Mouse (Mus musculus) gastrocnemius, adult 2 months (tissue): ENCODE results near the gene Rps16. TPM values are rescaled to one million over a fixed set of nuclear protein-coding genes. Genes with fewer than 3 reads are reported as not detected.
"Not testable (repeated sequence)": the region's sequence is repeated elsewhere in the genome, so short reads cannot be mapped to it uniquely, and the experiment has no call there.

Experiments
- DNase-seq: peaks from one replicate; pipeline ENCODE4 v3.0.0; 2022
- H3K27ac ChIP-seq: fragments of 200-600 bp; 2 replicates; pipeline ENCODE4 v1.8.1; 2022; ENCODE audit warnings: mild to moderate bottlenecking
- H3K4me3 ChIP-seq: fragments of 200-600 bp; 2 replicates; pipeline ENCODE4 v1.8.1; 2022; ENCODE audit warnings: mild to moderate bottlenecking, moderate library complexity
- CTCF ChIP-seq: fragments of 200-600 bp; IDR thresholded peaks from 2 replicates; pipeline ENCODE4 v1.8.1; 2022; ENCODE audit warnings: antibody characterized with exemption, mild to moderate bottlenecking, moderate library complexity
- intact Hi-C: fragments of 180-260 bp; cut with DNase I; formaldehyde crosslinking; loops from one replicate; pipeline ENCODE4 v1.15.1; 2025
- total RNA-seq, 2 experiments: library from RNA; stranded (reverse); gene quantifications; 2 replicates each; pipeline ENCODE4 v1.2.3; 2021

The Rps16 gene
- total RNA-seq, 2 experiments from 2014 or later = 373 to 449 TPM

DNA sequence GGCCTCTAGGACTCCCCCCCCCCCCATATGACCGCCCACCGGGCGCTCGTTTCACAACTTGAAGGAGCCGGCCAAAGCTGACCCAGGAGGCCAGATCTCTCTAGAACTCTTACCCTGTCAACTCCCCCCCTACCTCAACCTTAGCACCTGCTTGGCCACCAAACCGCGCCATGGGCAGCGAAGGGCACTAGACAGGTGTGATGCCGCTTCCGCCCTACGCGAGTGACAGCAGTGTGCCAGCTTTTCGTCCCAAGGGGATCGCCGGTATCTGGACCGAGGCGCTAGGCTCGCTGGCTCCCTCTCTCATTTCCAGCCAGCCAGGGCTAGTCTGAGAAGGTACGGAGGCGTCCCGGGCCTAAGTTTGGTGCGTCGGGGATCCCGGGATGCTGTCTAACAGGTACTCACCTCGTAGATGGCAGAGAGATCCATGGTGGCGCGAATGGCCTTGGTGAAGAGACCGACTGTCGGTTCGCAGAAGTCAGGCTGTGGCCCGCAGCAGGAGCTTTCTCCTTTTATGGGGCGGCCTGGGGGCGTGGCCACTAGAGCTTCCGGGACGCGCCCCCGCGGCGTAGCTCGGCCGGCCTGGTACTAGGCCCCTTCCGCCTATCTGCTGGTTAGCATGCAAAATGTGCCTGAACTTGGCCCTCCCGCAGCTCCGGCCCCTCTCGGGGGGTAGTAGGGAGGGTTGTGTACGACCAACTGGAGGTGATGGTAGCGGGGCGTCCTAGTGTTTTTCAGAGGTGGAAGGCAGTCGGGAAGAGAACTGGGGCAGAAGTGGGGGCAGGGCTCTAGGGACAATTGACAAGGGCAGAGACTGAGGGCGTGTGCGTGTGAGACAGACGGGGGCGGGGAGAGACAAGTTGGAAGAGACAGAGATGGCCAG is 28.6 kb downstream of the Rps16 start:
- peak; percentile 98 for DNase-seq
- no peak for TF ChIP-seq CTCF
- intact Hi-C loops = no loop called here

GRCm38 (mm10) chr7:28380237-28381016 is 30.0 kb downstream of the Rps16 start, which contains the start of gene Zfp36:
Gene Zfp36 (minus strand): TSS chr7:28380253.
- no peak for DNase-seq
- H3K27ac ChIP-seq = peak within 1 kb of the TSS; percentile 94
- intact Hi-C loops = no loop called here
- H3K4me3 ChIP-seq = peak within 1 kb of the TSS; percentile 91
- TF ChIP-seq CTCF = no peak

More for the DNA sequence above, 28.6 kb downstream of the Rps16 start:
- H3K27ac ChIP-seq = peak overlapping the region; percentile 94
- peak overlapping the region; percentile 91 for H3K4me3 ChIP-seq

DNA sequence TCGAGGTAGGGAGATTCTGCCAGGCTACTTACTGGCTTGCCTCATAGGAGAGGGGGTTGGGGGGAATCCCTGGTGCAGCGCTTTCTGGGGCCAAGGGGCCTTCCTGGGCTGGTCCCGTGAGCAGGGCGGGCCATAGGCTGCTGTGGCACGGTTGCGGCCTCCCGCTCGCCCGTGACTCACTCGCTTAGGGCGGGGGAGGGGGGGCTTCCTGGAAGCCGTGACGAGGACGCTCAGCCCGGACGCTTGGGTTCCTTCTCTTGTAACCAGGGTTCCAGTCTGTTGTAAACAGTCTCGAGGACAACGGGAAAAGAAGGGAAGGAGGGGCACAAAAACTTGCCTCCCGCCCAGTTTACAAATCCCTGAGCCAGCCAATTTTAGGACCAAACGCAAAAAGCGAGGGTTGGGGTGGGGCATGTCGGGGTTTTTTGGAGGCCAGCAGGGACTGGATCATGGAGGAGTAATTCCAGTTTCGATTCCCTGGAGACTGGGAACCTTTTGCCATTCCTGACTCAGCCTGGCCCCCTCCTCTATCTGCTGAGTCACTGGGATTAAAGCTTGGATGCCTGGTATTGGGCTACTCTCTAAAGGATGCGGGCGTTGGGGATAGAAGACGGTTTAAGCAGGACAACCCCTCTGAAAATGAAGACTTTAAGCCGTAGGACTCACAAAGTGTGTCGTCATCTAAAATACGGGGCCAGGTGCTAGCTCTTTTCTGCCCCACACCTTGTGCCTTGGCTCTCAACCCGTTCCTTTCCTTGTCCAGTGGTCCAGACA is 30.8 kb downstream of the Rps16 start:
- no peak for TF ChIP-seq CTCF
- peak overlapping the region; percentile 94 for H3K27ac ChIP-seq
- intact Hi-C loops = no loop called here
- H3K4me3 ChIP-seq = peak overlapping the region; percentile 91
- DNase-seq = peak; percentile 90

- no peak for TF ChIP-seq CTCF
- peak; percentile 91 for DNase-seq
- Histone ChIP-seq H3K27ac (peak overlapping the region; percentile 94), H3K4me3 (peak overlapping the region; percentile 91)
- intact Hi-C loops = no loop called here
These were observed 31.5 kb downstream of the Rps16 start for GRCm38 (mm10) chr7:28381938-28382337.

DNA sequence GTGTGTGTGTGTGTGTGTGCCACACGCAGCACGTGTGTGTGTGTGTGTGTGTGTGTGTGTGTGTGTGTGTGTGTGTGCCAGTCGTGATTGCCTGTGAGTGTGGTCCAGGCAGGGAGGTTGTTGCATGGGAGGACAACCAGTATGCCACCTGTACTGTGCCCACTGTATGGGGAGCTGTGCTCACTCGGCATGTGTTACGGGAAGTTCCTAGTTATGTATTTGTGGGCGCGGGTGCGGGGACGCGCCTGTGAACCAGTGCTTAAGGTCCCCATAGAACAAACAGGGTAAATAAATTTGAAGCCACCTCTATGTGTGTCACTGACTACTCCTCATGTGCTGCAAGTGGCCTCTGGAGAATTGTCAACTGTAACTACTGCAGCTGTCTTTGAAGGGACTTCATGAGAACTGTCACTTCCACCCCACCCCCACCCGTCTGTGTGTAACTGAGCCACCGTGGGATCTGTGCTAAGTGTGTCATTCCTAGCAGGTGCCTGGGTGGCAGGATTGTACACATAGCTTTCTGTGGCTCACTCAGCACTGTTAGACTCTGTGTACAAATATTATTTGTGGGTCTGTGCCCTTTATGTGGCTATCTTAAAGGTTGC is 32.0 kb downstream of the Rps16 start:
- TF ChIP-seq CTCF = no peak
- peak overlapping the region; percentile 91 for H3K4me3 ChIP-seq
- peak overlapping the region; percentile 94 for H3K27ac ChIP-seq
- intact Hi-C loops = no loop called here
- DNase-seq = no peak

- no peak for TF ChIP-seq CTCF
- Histone ChIP-seq H3K27ac (peak overlapping the region; percentile 94), H3K4me3 (peak overlapping the region; percentile 91)
- intact Hi-C loops = no loop called here
- peak; percentile 66 for DNase-seq
These were observed 32.5 kb downstream of the Rps16 start for GRCm38 (mm10) chr7:28382981-28383396.

- intact Hi-C loops = no loop called here
- peak overlapping the region; percentile 94 for H3K27ac ChIP-seq
These were observed 33.2 kb downstream of the Rps16 start for GRCm38 (mm10) chr7:28383606-28384005.

GRCm38 (mm10) chr7:28384162-28384561 is 33.7 kb downstream of the Rps16 start:
- H3K4me3 ChIP-seq = no peak overlapping the region
- intact Hi-C loops = no loop called here
- H3K27ac ChIP-seq = peak overlapping the region; percentile 94
- TF ChIP-seq CTCF = no peak
- DNase-seq = no peak

More at GRCm38 (mm10) chr7:28383606-28384005, 33.2 kb downstream of the Rps16 start:
- DNase-seq = no peak
- H3K4me3 ChIP-seq = no peak overlapping the region
- TF ChIP-seq CTCF = no peak

DNA sequence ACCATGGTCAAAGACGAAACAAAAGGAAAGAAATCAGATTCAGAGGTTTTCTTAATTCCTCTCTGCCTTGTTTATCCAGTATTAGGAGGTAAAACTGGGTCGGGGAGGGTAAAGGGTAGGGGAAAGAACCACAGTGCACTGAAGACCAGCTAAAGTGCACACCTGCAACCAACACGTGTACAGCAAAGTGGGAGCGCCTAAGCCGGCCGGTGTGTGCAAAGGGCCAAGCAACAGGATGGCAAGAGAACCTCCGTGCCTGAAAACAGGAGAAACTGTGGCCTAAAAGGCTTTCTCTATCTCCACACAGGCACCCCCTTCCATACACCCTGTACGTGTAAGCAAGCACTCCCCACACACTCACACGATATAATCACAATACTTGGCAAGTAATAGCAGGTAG is 34.7 kb downstream of the Rps16 start:
- H3K27ac ChIP-seq = peak overlapping the region; percentile 81
- no peak overlapping the region for H3K4me3 ChIP-seq
- TF ChIP-seq CTCF = no peak
- intact Hi-C loops = no loop called here
- no peak for DNase-seq

- no peak for TF ChIP-seq CTCF
- peak; percentile 56 for DNase-seq
- no peak overlapping the region for H3K4me3 ChIP-seq
- intact Hi-C loops = loop anchor here (1.0 kb wide), 1 partner anchor 13 kb away; no protein-coding TSS in a partner anchor
- peak overlapping the region; percentile 81 for H3K27ac ChIP-seq
These were observed 35.6 kb downstream of the Rps16 start for GRCm38 (mm10) chr7:28386007-28386406.

- peak; percentile 83 for TF ChIP-seq CTCF
- intact Hi-C loops = loop anchor here (1.0 kb wide), 1 partner anchor 13 kb away; no protein-coding TSS in a partner anchor
- peak overlapping the region; percentile 81 for H3K27ac ChIP-seq
- H3K4me3 ChIP-seq = no peak overlapping the region
- peak; percentile 93 for DNase-seq
These were observed 36.0 kb downstream of the Rps16 start for GRCm38 (mm10) chr7:28386462-28386861.

DNA sequence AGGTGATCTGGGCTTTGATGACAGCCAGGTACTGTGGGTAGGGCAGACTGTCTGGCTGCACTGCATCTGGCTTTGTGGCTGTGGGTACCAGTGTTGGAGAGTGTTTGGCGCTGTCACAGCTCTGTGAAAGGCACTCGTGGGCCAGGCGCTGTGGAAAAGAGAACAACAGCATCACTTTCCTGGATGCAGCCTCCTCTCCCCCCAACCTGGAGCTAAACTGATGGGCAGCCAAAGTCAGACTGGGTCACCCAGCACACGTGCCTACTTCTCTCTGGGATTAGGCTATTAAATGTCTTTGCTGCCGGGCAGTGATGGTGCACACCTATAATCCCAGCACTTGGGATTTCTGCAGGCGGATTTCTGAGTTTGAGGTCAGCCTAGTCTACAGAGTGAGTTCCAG is 36.4 kb downstream of the Rps16 start:
- H3K27ac ChIP-seq = peak overlapping the region; percentile 81
- H3K4me3 ChIP-seq, DNase-seq: not testable (repeated sequence)
- intact Hi-C loops = loop anchor here (1.0 kb wide), 1 partner anchor 14 kb away; no protein-coding TSS in a partner anchor

- H3K4me3 ChIP-seq, intact Hi-C loops, DNase-seq: not testable (repeated sequence)
- peak overlapping the region; percentile 81 for H3K27ac ChIP-seq
These were observed 36.9 kb downstream of the Rps16 start for GRCm38 (mm10) chr7:28387384-28387783.
